Comparison of ENCODE assay signal across 11 mouse cellular contexts in the genomic region with DNA sequence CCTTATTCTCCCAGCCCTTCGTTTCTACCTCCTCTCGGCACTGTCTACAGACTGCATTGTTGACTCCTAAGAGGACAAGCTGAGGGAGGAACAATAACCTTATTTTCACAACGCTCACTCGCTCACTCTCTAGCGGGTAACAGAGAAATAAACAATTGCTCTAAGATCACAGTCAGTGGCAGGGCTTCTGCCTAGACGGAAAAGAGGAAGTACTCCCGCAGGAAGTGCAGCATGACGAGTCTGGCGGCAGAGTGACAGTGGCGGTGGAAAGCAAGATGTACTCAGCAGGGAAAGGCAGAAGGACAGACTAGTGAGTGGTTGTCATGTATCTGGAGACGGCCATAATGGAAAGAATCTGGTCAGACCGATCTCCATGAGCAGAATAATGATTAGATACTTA.
DNase-seq lines count a peak whose midpoint lies in the region; ATAC-seq and TF ChIP-seq lines count a peak whose summit lies in the region.
"Had no signal": no experiment of that assay in that cellular context is flagged by ENCODE, and none has a peak within 500 bp of the region (broad histone marks: within the 10 kb centered on the region; RNA-seq: fewer than 3 reads in every experiment).

No protein-coding gene starts in this region.

- no peak overlapping the region for H3K4me2 ChIP-seq in midbrain, postnatal 0 days (ENCODE audit: low read depth, low read length, poor library complexity, severe bottlenecking)
- H3K4me2 ChIP-seq in midbrain, embryonic 15.5 days, result no peak overlapping the region
- H3K4me2 ChIP-seq in liver, embryonic 13.5 days, result no peak overlapping the region

- no peak overlapping the region for H3K9ac ChIP-seq in midbrain, postnatal 0 days (replicated peaks; ENCODE audit: low read length, poor library complexity, severe bottlenecking)
- H3K9ac ChIP-seq in midbrain, embryonic 15.5 days, result no peak overlapping the region
- H3K9ac ChIP-seq in liver, embryonic 13.5 days, result no peak overlapping the region

- no peaks in the 10 kb centered on the region for H3K36me3 ChIP-seq in midbrain, postnatal 0 days (ENCODE audit: insufficient read depth, low read length)
- H3K36me3 ChIP-seq in midbrain, embryonic 15.5 days (replicated peaks), result no peaks in the 10 kb centered on the region
- no peaks in the 10 kb centered on the region for H3K36me3 ChIP-seq in liver, embryonic 13.5 days
- H3K36me3 ChIP-seq in small intestine, adult 2 months (ENCODE audit: control insufficient read depth, insufficient read depth, low read length), result no peaks in the 10 kb centered on the region
- H3K36me3 ChIP-seq: forebrain, embryonic 10.5 days had no signal

- H3K4me1 ChIP-seq in midbrain, postnatal 0 days (ENCODE audit: insufficient read depth, low read length), result peaks cover 3% of the 10 kb centered on the region; the same call in 1 of the 2 replicates
- peaks cover 4% of the 10 kb centered on the region; the same call in 1 of the 2 replicates for H3K4me1 ChIP-seq in midbrain, embryonic 15.5 days
- H3K4me1 ChIP-seq in liver, embryonic 13.5 days (replicated peaks), result no peaks in the 10 kb centered on the region
- H3K4me1 ChIP-seq in small intestine, adult 2 months (ENCODE audit: control insufficient read depth, insufficient read depth, insufficient read length, low read length), result peaks cover 27% of the 10 kb centered on the region

- TF ChIP-seq CTCF in midbrain, postnatal 0 days (IDR thresholded peaks at IDR 0.05), result no peak
- TF ChIP-seq CTCF in small intestine, adult 2 months (IDR thresholded peaks at IDR 0.05; ENCODE audit: extremely low read depth, insufficient read length, insufficient replicate concordance, low read depth, low read length), result no peak

- no peak overlapping the region for H3K4me3 ChIP-seq in midbrain, postnatal 0 days (ENCODE audit: low read depth, low read length)
- H3K4me3 ChIP-seq in midbrain, embryonic 15.5 days, result no peak overlapping the region
- H3K4me3 ChIP-seq in liver, embryonic 13.5 days (replicated peaks), result no peak overlapping the region
- H3K4me3 ChIP-seq in small intestine, adult 2 months (ENCODE audit: low read depth, low read length), result no peak overlapping the region
- H3K4me3 ChIP-seq: forebrain, embryonic 10.5 days had no signal

- peak; percentile 3 for DNase-seq in adrenal gland, postnatal 10 days
- DNase-seq in adrenal gland, postnatal 25 days, result no peak
- DNase-seq in midbrain, postnatal 0 days (ENCODE audit: low spot score), result peak; percentile 27
- DNase-seq in liver, embryonic 13.5 days, result peak; percentile 1
- no peak for DNase-seq in neural tube, embryonic 10.5 days (ENCODE audit: extremely low spot score, low spot score)
- DNase-seq: adrenal gland, adult 2 months; kidney, postnatal 25 days had no signal

- 62% methylated on average over 12 of the region's 12 CpGs for WGBS in midbrain, postnatal 0 days
- 64% methylated on average over 12 of the region's 12 CpGs for WGBS in midbrain, embryonic 15.5 days
- 14% methylated on average over 12 of the region's 12 CpGs for WGBS in liver, embryonic 13.5 days (ENCODE audit: insufficient replicate concordance)
- 67% methylated on average over 12 of the region's 12 CpGs for WGBS in small intestine, adult 2 months

- ATAC-seq in midbrain, postnatal 0 days (ENCODE audit: low FRiP score), result no peak; the same call in 1 of the 2 replicates
- no peak for ATAC-seq in midbrain, embryonic 15.5 days (replicated peaks)
- ATAC-seq in liver, embryonic 13.5 days (ENCODE audit: low read depth), result no peak
- ATAC-seq in frontal cortex, adult (ENCODE audit: low TSS enrichment), result no peak

- TF ChIP-seq POLR2A in small intestine, adult 2 months (IDR thresholded peaks at IDR 0.05; ENCODE audit: low read depth, low read length), result no peak

- H3K9me3 ChIP-seq in midbrain, postnatal 0 days (ENCODE audit: low read length), result no peaks in the 10 kb centered on the region
- H3K9me3 ChIP-seq in midbrain, embryonic 15.5 days, result no peaks in the 10 kb centered on the region
- no peaks in the 10 kb centered on the region for H3K9me3 ChIP-seq in liver, embryonic 13.5 days (replicated peaks)
- H3K9me3 ChIP-seq: forebrain, embryonic 10.5 days had no signal

- no peaks in the 10 kb centered on the region for H3K27me3 ChIP-seq in midbrain, postnatal 0 days (ENCODE audit: insufficient read depth, low read length)
- H3K27me3 ChIP-seq in midbrain, embryonic 15.5 days (replicated peaks), result no peaks in the 10 kb centered on the region
- H3K27me3 ChIP-seq in liver, embryonic 13.5 days, result no peaks in the 10 kb centered on the region
- H3K27me3 ChIP-seq in small intestine, adult 2 months (ENCODE audit: control insufficient read depth, insufficient read depth, low read length), result no peaks in the 10 kb centered on the region

- H3K27ac ChIP-seq in midbrain, postnatal 0 days (ENCODE audit: low read depth, low read length), result no peak overlapping the region
- H3K27ac ChIP-seq in midbrain, embryonic 15.5 days, result no peak overlapping the region
- H3K27ac ChIP-seq in liver, embryonic 13.5 days, result no peak overlapping the region
- H3K27ac ChIP-seq in small intestine, adult 2 months (ENCODE audit: insufficient read depth, low read depth, low read length), result peak overlapping the region; percentile 51; the same call in 1 of the 2 replicates
- H3K27ac ChIP-seq: forebrain, embryonic 10.5 days had no signal

Comparison
In these comparisons a context has a peak if more than half of its experiments do, and no peak if none do; other contexts are left out.
1. DNase-seq: peak in adrenal gland, postnatal 10 days (single experiment), midbrain, postnatal 0 days (single experiment) and liver, embryonic 13.5 days (single experiment); none in adrenal gland, postnatal 25 days (single experiment) and neural tube, embryonic 10.5 days (single experiment).